Mouse (Mus musculus): ENCODE measurements around the gene Snap25.

- TF ChIP-seq EP300 (IDR thresholded peaks at IDR 0.05; ENCODE audit: low read depth) (no peak), CTCF (IDR thresholded peaks at IDR 0.05; ENCODE audit: low read depth) (no peak)
Measured at GRCm38 (mm10) chr2:136801102-136801501, 87.8 kb downstream of the Snap25 start.
